Mouse (Mus musculus): Measurements from ENCODE around the gene Snf8.

GRCm38 (mm10) chr11:96074351-96075176, 39.9 kb downstream of the Snf8 start:
- no peak for TF ChIP-seq CTCF (IDR thresholded peaks at IDR 0.05; ENCODE audit: control insufficient read depth, insufficient read depth, insufficient replicate concordance, low read depth, low read length)
- TF ChIP-seq POLR2A (IDR thresholded peaks at IDR 0.05; ENCODE audit: control insufficient read depth, low read depth, low read length), result no peak
